Mouse (Mus musculus): ENCODE data around the gene Tspan17. TPM values are rescaled to one million over a fixed set of nuclear protein-coding genes. Genes with fewer than 3 reads are reported as not detected.

Tspan17 gene
- total RNA-seq, 2 experiments from 2014 or later: 23.0 to 25.8 TPM

DNA sequence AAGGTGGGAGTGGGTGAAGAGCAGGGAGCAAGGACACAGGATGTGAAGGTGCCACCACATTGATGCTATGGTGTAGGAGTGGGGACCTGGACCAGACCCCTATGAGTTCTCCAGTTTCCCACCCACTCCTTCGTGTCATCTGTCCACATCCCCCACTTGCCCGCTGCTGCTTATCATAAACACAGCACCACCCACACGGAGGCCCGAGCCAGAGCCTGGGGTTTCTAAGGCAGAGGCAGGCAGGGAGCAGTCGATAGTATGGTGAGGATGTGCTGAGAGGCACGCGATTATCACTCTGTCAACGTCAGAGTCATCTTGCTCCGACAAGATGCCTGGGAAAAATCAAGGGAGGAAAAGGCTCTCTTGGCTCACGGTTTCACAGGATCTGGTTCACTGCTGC, 9.6 kb downstream of the Tspan17 start:
- intact Hi-C loops (cut with DNase I; ENCODE audit: low total_unique reads): loop anchor here (5.0 to 10.0 kb wide), 2 partner anchors 274 to 376 kb away; no protein-coding TSS in a partner anchor
- DNase-seq: no peak

- intact Hi-C loops (cut with DNase I; ENCODE audit: low total_unique reads): loop anchor here (5.0 to 10.0 kb wide), 3 partner anchors 165 to 375 kb away; no protein-coding TSS in a partner anchor
Observed at GRCm38 (mm10) chr13:54799701-54800100, 10.5 kb downstream of the Tspan17 start.

GRCm38 (mm10) chr13:54800206-54800605, 11.0 kb downstream of the Tspan17 start:
- intact Hi-C loops (cut with DNase I; ENCODE audit: low total_unique reads): loop anchor here (10.0 kb wide), 1 partner anchor 165 kb away; no protein-coding TSS in a partner anchor
- no peak for DNase-seq

More at GRCm38 (mm10) chr13:54799701-54800100, 10.5 kb downstream of the Tspan17 start:
- peak; percentile 65 for DNase-seq

GRCm38 (mm10) chr13:54803010-54803409, 13.8 kb downstream of the Tspan17 start:
- intact Hi-C loops (cut with DNase I; ENCODE audit: low total_unique reads): loop anchor here (10.0 kb wide), 1 partner anchor 162 kb away; no protein-coding TSS in a partner anchor
- DNase-seq: no peak

DNA sequence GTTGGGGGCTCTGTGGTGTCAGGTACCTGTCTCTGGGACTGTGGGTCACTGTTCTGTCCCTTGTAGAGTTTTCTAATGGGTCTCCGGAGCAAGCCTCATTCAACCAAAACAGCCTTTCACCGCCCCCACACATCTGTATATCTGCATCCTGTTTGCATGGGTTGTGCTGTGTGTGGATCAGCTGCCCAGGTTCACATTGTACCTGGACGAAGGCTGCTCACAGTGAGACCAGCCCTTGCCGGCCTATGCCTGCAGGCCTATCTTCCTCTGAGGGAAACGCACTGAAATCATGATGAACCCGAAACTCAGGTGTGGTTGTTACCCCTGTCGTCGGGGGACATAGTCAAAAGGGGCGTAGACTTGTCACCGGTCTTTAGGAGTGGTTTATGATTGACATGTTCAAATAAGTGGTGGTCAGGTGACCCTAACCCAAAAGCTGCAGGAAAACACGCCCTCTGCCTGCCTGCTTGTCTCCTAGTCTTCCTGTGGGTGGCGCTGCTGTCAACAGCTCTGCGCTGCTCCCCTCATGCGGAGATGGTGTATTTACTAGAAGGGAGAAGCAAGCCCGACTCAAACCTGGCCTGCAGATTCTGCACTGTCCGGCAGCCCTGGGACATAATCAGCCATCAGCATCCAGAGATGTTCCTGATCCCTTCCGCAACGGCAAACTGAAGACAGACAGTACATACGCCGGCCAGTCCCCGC, 16.1 kb downstream of the Tspan17 start:
- DNase-seq: no peak
- intact Hi-C loops (cut with DNase I; ENCODE audit: low total_unique reads): loop anchor here (10.0 kb wide), 1 partner anchor 160 kb away; no protein-coding TSS in a partner anchor

- DNase-seq: no peak
- intact Hi-C loops (cut with DNase I; ENCODE audit: low total_unique reads): loop anchor here (10.0 kb wide), 1 partner anchor 158 kb away; no protein-coding TSS in a partner anchor
Observed at GRCm38 (mm10) chr13:54806434-54806976, 17.3 kb downstream of the Tspan17 start.

DNA sequence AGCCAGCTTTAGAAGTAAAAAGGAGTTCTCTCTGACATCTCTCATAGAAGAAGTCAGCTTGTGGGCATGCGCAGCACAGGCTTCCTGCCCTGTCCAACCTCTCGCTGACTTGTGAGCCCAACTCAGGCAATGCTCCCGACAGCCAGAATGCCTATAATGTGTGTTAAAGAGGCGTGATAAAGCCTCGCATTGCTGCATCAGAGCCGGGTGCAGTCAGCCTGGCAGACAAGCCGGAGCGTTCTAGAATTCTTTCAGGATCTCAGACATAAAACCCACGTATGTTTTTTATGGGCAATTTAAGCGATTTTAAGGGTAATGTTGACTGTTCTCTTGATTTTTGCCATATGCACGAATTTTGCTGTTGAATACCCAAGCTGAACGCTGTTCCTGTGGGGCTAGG, 18.9 kb downstream of the Tspan17 start:
- DNase-seq: no peak
- intact Hi-C loops (cut with DNase I; ENCODE audit: low total_unique reads): loop anchor here (10.0 kb wide), 1 partner anchor 157 kb away; no protein-coding TSS in a partner anchor

DNA sequence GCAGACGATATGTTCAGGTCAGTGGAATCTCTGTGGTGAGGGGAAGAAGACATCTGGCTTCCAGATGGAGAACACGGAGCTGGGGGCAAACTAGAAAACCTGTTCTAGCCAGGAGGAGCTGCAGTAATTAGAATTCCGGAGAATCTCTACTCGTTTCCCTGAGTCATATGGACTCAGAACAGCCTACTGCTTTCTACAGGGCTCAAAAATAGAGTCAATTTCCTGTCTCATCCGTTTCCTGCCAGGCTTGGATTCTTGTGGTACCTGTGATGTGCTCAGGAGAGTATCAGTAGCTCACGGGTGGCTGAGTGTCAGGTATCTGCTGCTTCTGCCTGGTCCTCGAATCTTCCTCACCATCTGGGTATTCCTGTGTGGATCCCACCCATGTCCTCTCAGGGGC, 22.3 kb downstream of the Tspan17 start:
- no peak for DNase-seq

GRCm38 (mm10) chr13:54813381-54813780, 24.2 kb downstream of the Tspan17 start:
- intact Hi-C loops (cut with DNase I; ENCODE audit: low total_unique reads): no loop called here
- no peak for DNase-seq

More for the DNA sequence above, 22.3 kb downstream of the Tspan17 start:
- intact Hi-C loops (cut with DNase I; ENCODE audit: low total_unique reads): no loop called here

DNA sequence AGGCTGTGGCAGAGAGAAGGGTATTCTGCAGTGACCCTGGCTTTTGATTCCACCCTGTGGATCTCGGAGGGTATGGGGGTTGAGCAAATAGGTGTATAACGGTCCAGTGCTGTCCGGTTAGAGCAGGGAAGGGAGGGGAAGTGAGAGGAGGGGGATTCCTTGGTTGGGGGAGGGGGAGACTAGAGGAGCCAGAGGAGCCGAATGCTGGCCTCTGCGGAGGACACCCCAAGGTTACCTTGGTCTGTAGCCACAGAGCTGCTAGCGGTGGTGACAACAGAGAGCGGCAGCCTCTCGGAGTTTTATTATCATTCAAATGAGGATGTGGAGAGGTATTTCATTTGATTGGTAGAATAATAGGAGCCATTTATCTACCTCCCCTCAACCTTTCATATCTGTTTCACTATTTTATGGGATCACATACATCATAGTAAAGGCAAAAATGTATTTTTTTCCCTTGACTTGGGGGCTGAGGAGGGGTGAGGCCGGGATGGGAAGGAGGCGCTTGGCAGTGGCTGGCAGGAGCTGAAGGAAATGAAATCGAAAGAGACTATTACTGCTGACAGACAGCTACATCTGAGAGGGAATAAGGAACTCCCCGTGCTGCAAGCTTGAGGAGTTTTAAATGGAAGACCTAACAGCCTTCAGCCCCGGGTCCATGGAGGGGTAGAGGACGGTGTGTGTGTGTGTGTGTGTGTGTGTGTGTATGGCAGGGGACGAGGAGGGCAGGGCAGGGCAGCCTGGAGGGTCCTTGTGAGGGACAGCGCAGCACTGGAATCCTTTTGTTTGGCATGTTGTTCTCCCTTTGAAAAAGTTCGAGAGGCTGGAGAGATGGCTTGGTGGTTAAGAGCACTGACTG, 29.4 kb downstream of the Tspan17 start:
- no peak for DNase-seq
- intact Hi-C loops (cut with DNase I; ENCODE audit: low total_unique reads): no loop called here

- DNase-seq: no peak
- intact Hi-C loops (cut with DNase I; ENCODE audit: low total_unique reads): no loop called here
Observed at GRCm38 (mm10) chr13:54821106-54821505, 31.9 kb downstream of the Tspan17 start.

- intact Hi-C loops (cut with DNase I; ENCODE audit: low total_unique reads): no loop called here
- DNase-seq: no peak
Observed at GRCm38 (mm10) chr13:54821931-54822330, 32.8 kb downstream of the Tspan17 start.

DNA sequence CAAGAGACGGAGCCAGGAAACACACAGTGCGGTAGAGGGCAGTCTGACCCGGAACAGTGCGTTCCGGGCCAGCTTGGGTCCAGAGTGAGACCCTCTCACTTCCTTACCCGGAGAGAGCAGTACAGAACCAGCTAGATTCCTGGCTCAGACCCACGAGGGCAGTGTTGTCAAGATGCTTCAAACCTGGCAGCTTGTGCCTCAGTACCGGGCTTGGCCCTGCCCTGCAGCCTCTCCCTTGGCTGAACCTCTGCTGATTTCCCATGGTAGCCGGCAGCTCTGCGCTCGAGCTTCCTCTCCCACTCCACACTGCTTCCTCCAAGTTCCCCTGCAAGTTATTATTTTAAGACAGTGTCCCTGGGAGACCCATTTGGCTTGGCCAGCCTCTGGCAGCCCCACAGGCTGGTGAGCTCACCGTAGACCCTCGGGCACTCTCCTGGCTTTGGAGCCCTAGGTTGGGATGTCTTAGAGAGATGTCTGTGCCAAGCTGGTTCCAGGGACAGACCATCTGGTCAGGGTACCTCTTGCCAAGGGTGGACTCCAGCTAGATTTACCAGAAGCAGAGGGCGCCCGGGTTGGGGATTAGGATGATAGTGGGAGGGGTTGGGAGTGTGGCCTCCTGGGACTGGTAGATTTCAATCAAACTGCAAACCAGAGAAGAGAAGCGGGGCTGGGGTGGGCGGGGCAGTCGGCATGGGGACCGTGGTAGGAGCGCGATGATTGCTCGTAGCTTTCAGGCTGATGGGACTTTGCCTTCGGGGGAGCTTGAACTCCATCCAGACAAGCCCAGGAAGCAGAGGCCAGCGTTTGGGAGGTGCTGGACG, 35.1 kb downstream of the Tspan17 start:
- intact Hi-C loops (cut with DNase I; ENCODE audit: low total_unique reads): no loop called here
- peak; percentile 46 for DNase-seq

DNA sequence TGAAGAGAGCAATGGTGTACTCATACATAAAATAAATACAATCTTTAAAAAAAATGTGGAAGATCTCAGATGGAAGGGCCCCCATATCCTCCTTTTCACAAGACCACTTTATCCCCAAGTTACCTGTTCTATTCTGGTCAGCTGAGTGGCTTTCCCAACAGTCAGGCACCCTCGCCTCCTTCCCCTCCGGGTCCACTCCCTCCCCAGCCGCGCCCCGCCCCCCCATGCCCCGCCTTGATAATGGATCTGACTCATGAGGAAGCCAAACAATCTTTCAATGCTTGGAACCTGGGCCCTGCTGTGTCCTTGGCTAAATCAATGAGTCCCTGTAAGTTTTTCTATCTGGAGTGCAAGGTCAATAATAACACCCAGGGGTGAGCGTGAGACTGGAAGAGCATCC, 38.8 kb downstream of the Tspan17 start:
- intact Hi-C loops (cut with DNase I; ENCODE audit: low total_unique reads): no loop called here
- DNase-seq: no peak

GRCm38 (mm10) chr13:54828508-54828907, 39.3 kb downstream of the Tspan17 start:
- no peak for DNase-seq
- intact Hi-C loops (cut with DNase I; ENCODE audit: low total_unique reads): no loop called here

GRCm38 (mm10) chr13:54829450-54829849, 40.3 kb downstream of the Tspan17 start:
- intact Hi-C loops (cut with DNase I; ENCODE audit: low total_unique reads): no loop called here
- DNase-seq: no peak

GRCm38 (mm10) chr13:54836351-54837030, 47.3 kb downstream of the Tspan17 start:
- intact Hi-C loops (cut with DNase I; ENCODE audit: low total_unique reads): no loop called here
- DNase-seq: no peak

DNA sequence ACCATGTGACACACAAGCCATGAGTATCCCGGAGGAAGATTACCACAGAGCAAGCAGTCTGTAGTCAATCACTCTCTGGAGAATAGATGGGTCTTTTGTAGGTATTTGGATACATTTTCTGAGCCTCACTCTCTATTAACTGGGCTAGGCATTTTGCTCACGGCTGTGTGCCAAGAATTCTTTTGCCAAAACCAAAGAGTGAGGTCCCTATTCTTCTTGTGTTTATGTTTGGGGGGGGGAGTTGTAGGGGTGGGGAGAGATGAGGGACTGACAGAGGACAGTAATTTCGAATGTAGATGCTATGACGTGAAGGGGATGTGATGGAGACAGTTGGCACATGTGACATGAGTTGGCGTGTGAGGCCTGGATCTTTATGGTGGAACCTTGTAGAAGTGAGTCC, 47.9 kb downstream of the Tspan17 start:
- intact Hi-C loops (cut with DNase I; ENCODE audit: low total_unique reads): no loop called here
- no peak for DNase-seq

DNA sequence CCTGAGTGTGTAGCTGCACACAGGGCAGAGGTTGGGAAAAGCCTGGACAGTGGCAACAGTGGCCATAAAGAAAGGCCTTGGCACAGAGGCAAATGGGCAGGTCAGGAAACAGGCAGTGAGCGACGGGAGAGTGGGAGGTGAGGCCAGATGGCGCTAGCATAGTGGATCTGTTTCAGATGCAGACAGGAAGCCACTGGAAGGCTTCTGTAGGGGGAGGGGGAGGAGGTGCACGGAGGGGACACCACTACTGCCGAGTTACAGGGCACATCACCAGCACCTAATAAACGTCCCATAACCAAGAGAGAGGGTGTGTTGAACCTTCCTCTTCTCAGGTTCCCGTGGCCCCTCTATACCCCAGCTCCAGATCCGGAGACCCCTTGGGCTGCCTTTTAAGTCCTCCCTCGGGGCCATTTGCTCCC, 48.3 kb downstream of the Tspan17 start:
- intact Hi-C loops (cut with DNase I; ENCODE audit: low total_unique reads): no loop called here
- no peak for DNase-seq
